Mouse (Mus musculus): ENCODE data around the gene Nol4l.

GRCm38 (mm10) chr2:153493393-153493731 is 36.4 kb downstream of the Nol4l start:
- TF ChIP-seq CTCF (IDR thresholded peaks at IDR 0.05; ENCODE audit: low read depth), result no peak
- TF ChIP-seq EP300 (IDR thresholded peaks at IDR 0.05; ENCODE audit: low read depth), result no peak

Measured in liver, embryonic 14.5 days (tissue).